Mouse (Mus musculus) R1 (cell line): Measurements from ENCODE around the gene Specc1.

Source experiments
- DNase-seq: peaks from one replicate; pipeline ENCODE4 v3.0.0-alpha.2; 2018; ENCODE audit warnings: low read depth, low spot score

Gene Specc1

GRCm38 (mm10) chr11:62087051-62087450 is 130.5 kb downstream of the Specc1 start:
- no peak for DNase-seq

- no peak for DNase-seq
Measured at GRCm38 (mm10) chr11:62088651-62089050, 132.1 kb downstream of the Specc1 start.

- DNase-seq, result no peak
Measured at GRCm38 (mm10) chr11:62090321-62090720, 133.8 kb downstream of the Specc1 start.

- DNase-seq, result no peak
Measured at GRCm38 (mm10) chr11:62103380-62103911, 146.9 kb downstream of the Specc1 start.

- no peak for DNase-seq
Measured at GRCm38 (mm10) chr11:62106401-62106871, 149.9 kb downstream of the Specc1 start.

GRCm38 (mm10) chr11:62107272-62107836 is 150.8 kb downstream of the Specc1 start:
- no peak for DNase-seq

- no peak for DNase-seq
Measured at GRCm38 (mm10) chr11:62118561-62118960, 162.0 kb downstream of the Specc1 start.

GRCm38 (mm10) chr11:62119871-62120270 is 163.3 kb downstream of the Specc1 start:
- DNase-seq, result no peak

GRCm38 (mm10) chr11:62121365-62121764 is 164.8 kb downstream of the Specc1 start:
- DNase-seq, result no peak

GRCm38 (mm10) chr11:62127692-62128091 is 171.1 kb downstream of the Specc1 start:
- DNase-seq, result peak; percentile 81

- DNase-seq, result no peak
Measured at GRCm38 (mm10) chr11:62128197-62128596, 171.6 kb downstream of the Specc1 start.

GRCm38 (mm10) chr11:62130191-62130590 is 173.6 kb downstream of the Specc1 start:
- no peak for DNase-seq

- no peak for DNase-seq
Measured at GRCm38 (mm10) chr11:62130685-62131295, 174.2 kb downstream of the Specc1 start.

- no peak for DNase-seq
Measured at GRCm38 (mm10) chr11:62131601-62132000, 175.0 kb downstream of the Specc1 start.

- DNase-seq, result no peak
Measured at GRCm38 (mm10) chr11:62134191-62134590, 177.6 kb downstream of the Specc1 start.

GRCm38 (mm10) chr11:62145216-62146110 is 188.9 kb downstream of the Specc1 start:
- DNase-seq, result no peak

GRCm38 (mm10) chr11:62146661-62147060 is 190.1 kb downstream of the Specc1 start:
- DNase-seq, result no peak

GRCm38 (mm10) chr11:62148026-62148425 is 191.5 kb downstream of the Specc1 start:
- DNase-seq, result no peak

- DNase-seq, result no peak
Measured at GRCm38 (mm10) chr11:62148449-62148848, 191.9 kb downstream of the Specc1 start.

GRCm38 (mm10) chr11:62153057-62153456 is 196.5 kb downstream of the Specc1 start:
- no peak for DNase-seq

GRCm38 (mm10) chr11:62159803-62160202 is 203.2 kb downstream of the Specc1 start:
- no peak for DNase-seq

GRCm38 (mm10) chr11:62161450-62161849 is 204.9 kb downstream of the Specc1 start:
- DNase-seq, result no peak
